Mouse (Mus musculus): ENCODE data around the gene Vdr.

- TF ChIP-seq CTCF (IDR thresholded peaks at IDR 0.05; ENCODE audit: low read depth, low read length), result no peak
- TF ChIP-seq POLR2A (IDR thresholded peaks at IDR 0.05; ENCODE audit: extremely low read depth, insufficient read depth, low read length), result no peak
Measured at GRCm38 (mm10) chr15:97900991-97901390, 9.4 kb downstream of the Vdr start.
